Mouse (Mus musculus): ENCODE data around the gene Rnf8.

Gene Rnf8

GRCm38 (mm10) chr17:29623488-29623887 lies 8.9 kb downstream of the Rnf8 start:
- DNase-seq (ENCODE audit: low read depth, low spot score), result no peak

- DNase-seq (ENCODE audit: low read depth, low spot score), result no peak
These were observed 12.7 kb downstream of the Rnf8 start for GRCm38 (mm10) chr17:29627285-29627684.

GRCm38 (mm10) chr17:29628946-29629345 lies 14.4 kb downstream of the Rnf8 start:
- no peak for DNase-seq (ENCODE audit: low read depth, low spot score)

- DNase-seq (ENCODE audit: low read depth, low spot score), result no peak
These were observed 15.0 kb downstream of the Rnf8 start for GRCm38 (mm10) chr17:29629620-29630019.

GRCm38 (mm10) chr17:29632312-29632711 lies 17.7 kb downstream of the Rnf8 start:
- DNase-seq (ENCODE audit: low read depth, low spot score), result no peak

DNA sequence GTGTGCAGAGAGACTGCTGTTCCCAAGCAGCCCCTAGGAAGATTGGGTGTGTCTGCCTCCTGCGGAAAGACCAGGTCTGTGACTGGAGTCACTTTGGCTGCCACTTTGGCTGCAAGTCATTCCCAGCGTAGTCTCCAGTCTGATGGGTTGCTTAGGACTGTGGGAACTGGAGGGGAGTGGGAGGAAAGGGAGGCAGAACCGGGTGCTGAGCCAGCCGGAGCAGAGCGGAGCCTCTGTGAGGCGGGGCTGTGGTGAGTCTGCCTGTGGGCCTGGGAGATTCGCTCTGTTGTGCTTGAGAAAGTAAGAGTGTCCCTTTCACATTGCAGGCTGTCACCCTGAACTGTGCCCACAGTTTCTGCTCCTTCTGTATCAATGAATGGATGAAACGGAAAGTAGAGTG lies 20.9 kb downstream of the Rnf8 start:
- no peak for DNase-seq (ENCODE audit: low read depth, low spot score)

GRCm38 (mm10) chr17:29636118-29636517 lies 21.5 kb downstream of the Rnf8 start:
- DNase-seq (ENCODE audit: low read depth, low spot score), result peak; percentile 56

DNA sequence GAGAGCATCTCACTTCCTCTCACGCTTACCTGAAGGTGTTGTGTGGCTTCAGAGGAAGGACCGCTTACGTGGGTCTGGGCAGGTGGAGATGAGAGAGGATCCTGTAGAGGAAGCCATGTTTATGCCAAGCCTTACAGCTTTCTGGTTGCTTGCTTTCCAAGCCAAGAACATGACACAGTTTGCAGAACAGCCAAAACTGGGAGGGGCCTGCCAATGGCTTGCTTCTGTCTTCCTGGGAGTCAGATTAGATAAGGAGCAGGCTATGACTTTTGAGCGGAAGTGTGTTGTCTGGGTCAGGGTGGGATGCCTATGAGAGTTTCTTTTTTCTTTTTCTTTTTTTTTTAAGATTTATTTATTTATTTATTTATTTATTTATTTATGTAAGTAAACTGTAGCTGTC lies 22.8 kb downstream of the Rnf8 start:
- peak; percentile 14 for DNase-seq (ENCODE audit: low read depth, low spot score)

DNA sequence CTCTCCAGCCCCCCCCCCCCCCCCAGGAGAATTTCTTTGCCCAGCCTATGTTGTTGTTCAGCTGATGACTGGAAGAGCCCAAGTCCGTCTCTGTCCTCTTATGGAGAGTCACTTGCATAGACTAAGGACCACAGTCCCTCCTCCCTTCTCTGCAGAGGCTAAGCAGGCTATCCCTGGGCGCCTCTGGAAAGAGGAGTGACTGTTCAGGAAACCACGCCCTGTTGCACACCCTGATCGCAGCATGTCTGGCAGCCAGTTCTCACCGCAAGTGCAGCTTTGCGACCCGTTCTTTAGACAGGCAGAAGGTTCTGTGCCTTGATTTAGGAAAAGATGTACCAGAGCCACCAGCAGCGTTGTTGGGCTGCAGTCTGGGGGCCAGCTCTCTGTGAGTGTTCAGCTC lies 23.3 kb downstream of the Rnf8 start:
- peak; percentile 14 for DNase-seq (ENCODE audit: low read depth, low spot score)

- no peak for DNase-seq (ENCODE audit: low read depth, low spot score)
These were observed 26.4 kb downstream of the Rnf8 start for GRCm38 (mm10) chr17:29640971-29641370.

DNA sequence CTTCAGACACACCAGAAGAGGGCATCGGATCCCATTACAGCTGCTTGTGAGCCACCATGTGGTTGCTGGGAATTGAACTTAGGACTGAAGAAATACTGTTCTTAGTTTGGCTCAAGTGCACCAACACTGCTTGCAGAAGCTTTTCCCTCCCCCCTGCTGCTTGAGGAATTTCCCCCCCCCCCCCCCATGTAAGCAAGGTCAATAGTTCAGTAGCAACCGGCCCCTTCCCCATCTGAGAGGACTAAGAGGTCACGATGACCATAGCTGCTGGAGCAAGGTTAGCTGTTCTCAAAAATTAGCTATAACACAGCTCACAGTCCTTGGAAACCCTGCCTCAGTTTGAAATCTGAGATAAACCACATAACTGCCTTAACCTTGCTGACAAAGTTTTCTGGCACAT lies 27.6 kb downstream of the Rnf8 start:
- no peak for DNase-seq (ENCODE audit: low read depth, low spot score)

GRCm38 (mm10) chr17:29658249-29658648 lies 43.7 kb downstream of the Rnf8 start:
- DNase-seq (ENCODE audit: low read depth, low spot score), result no peak

- DNase-seq (ENCODE audit: low read depth, low spot score), result peak; percentile 88
These were observed 45.6 kb downstream of the Rnf8 start, which contains the start of gene Cmtr1 for GRCm38 (mm10) chr17:29660076-29660761. Gene Cmtr1, plus strand, starts transcription at chr17:29660595.

DNA sequence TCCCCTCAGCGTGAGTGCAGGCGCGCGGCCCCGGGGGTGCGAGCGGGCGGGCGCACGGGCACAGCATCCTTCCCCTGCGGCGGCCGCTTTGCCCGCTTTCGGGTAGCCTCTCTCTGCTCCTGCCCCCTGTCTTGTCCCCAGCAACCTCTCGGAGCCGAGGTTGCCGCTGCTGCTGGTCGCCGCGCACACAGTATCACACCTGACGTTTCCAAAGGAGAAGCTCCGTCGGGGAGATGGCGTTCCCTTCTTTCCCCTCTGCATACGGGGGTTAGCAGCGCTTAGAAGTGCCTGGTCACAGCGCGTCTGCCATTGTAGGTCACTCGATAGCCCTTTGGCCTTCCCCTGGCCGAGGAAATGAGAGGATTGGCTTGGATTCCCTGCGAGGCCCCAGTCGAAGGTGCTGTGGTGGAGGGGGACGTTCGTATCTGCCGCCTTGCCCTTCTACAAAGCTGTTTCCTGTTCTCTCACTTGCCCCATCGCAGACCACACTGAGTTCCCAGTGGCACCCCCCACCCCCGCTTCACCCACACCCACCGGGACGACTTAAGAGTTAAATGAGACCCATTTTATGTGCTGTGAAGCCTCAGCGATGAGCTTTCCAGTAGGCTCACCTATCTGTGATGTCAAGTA lies 46.3 kb downstream of the Rnf8 start:
- peak; percentile 57 for DNase-seq (ENCODE audit: low read depth, low spot score)

DNA sequence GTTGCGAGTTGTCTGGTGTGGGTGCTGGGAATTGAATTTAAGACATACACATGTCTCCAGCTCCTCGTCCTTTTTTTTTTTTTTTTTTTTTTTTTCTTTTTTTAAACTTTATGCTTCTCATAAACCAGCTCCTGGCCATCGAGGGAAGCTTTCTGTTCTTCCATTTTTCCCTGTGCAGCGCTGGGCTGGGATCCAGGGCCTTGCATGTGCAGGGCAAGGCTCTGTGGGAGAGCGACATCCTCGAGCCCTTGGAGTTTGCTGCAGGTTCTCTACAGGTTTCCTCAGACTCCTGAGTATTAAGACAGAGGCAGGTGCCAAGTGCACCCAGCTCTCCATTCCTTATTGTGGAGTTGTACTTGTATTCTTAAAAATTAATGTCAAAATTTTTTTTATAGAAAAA lies 47.6 kb downstream of the Rnf8 start:
- no peak for DNase-seq (ENCODE audit: low read depth, low spot score)

- DNase-seq (ENCODE audit: low read depth, low spot score), result no peak
These were observed 53.7 kb downstream of the Rnf8 start for GRCm38 (mm10) chr17:29668051-29668986.

GRCm38 (mm10) chr17:29669030-29669429 lies 54.4 kb downstream of the Rnf8 start:
- no peak for DNase-seq (ENCODE audit: low read depth, low spot score)

- DNase-seq (ENCODE audit: low read depth, low spot score), result peak; percentile 76
These were observed 55.3 kb downstream of the Rnf8 start for GRCm38 (mm10) chr17:29669936-29670335.

- peak; percentile 64 for DNase-seq (ENCODE audit: low read depth, low spot score)
These were observed 56.4 kb downstream of the Rnf8 start for GRCm38 (mm10) chr17:29671021-29671420.

DNA sequence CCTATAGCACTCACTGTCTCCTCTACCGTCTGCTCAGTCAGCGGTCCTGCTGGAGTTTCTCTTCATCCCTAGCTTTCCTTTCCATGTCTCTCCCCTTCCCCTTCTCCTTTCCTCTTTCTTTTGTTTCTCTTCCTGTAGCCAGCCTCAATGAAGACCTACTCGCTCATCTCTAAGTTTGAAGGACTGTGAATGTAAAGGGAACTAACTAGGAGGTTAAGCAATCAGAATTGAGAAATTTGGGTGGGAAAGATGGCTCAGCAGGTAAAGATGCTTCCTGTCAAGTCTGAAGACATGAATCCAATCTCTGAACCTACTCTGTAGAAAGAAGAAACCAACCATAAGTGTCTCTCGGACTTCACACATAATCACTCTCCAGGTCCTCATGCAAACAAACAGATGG lies 58.7 kb downstream of the Rnf8 start:
- DNase-seq (ENCODE audit: low read depth, low spot score), result no peak

DNA sequence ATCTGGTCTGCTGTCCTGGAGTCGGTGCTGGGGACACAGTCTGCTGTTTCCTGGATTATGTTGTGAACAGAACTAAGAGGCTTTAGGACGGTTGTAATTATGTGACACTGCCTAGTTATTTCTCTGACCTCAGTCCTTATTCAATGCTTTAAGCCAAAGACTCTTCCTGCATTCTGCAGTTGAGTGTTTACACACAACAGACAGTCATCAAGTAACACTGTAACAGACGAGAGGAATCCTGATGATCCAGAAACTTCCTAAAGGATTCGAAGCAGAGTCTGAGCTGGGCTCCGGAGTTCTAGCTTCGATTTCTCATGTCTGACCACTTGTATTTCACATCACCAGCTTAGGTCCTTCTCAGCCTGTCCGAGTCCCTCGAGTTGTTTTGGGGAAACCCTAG lies 63.9 kb downstream of the Rnf8 start:
- DNase-seq (ENCODE audit: low read depth, low spot score), result no peak

DNA sequence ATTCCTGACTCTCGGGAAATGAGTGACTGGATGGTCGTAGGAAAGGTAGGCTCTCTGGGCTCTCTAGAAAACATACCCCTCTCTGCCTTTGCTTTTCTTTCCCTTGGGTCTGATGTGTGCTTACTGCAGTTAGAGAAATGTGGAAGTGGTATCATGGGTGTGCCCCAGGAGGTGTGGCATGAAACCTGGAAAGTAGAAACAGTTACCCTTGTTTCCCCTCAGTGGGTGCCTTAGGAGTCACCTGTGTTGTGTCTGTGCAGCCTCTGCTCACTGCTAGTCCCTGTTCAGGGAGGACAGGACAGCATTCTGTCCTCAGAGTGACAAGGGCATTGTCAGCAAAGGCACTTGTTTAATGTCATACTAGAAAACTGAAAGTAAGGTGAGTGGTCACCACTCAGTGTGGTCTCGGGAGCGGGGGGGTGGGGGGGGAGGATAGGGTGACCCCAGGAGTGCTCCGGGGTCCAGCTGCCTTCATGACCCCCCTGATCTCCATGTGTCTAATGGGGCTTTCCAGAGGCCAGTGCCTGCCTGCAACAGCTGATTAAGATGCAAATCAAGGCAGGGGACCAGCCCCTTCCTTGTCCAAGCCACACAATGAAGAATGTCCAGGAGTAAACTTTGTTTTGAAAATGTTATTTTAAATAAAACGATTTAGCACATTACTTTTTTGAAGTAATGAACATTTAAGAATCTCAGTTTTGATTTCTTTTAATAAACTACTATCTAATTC lies 64.6 kb downstream of the Rnf8 start:
- DNase-seq (ENCODE audit: low read depth, low spot score), result no peak

All from 3T3-L1 (cell line).